Mouse (Mus musculus) spleen, adult 2 months (tissue): Measurements from ENCODE around the gene Crybg2. TPM values are rescaled to one million over a fixed set of nuclear protein-coding genes. Genes with fewer than 3 reads are reported as not detected.

ENCODE experiments used
- DNase-seq, 2 experiments: peaks; one replicate each; pipeline versions ENCODE4 v3.0.0 to v3.0.0-alpha.2; 2012 to 2021; ENCODE audit warnings: low spot score in 2 of 2, low read depth in 1 of 2
- H3K27ac ChIP-seq: fragments of 200-500 bp; 2 replicates; pipeline ENCODE4 v1.5.1; 2012; ENCODE audit warnings: low read length, inconsistent platforms; ENCODE audit not compliant: insufficient read depth
- H3K27me3 ChIP-seq: fragments of 200-500 bp; 2 replicates; pipeline ENCODE4 v1.6.1; 2012; ENCODE audit warnings: mild to moderate bottlenecking, moderate library complexity, low read length, inconsistent platforms; ENCODE audit not compliant: control insufficient read depth, insufficient read depth
- H3K36me3 ChIP-seq: fragments of 200-500 bp; 2 replicates; pipeline ENCODE4 v1.6.1; 2012; ENCODE audit warnings: mild to moderate bottlenecking, low read length, inconsistent platforms; ENCODE audit not compliant: control insufficient read depth, insufficient read depth
- H3K4me1 ChIP-seq: fragments of 200-500 bp; 2 replicates; pipeline ENCODE4 v1.6.1; 2011; ENCODE audit warnings: inconsistent platforms; ENCODE audit not compliant: control insufficient read depth, insufficient read depth, insufficient read length
- H3K4me3 ChIP-seq: fragments of 200-500 bp; 2 replicates; pipeline ENCODE4 v1.5.1; 2011; ENCODE audit warnings: mild to moderate bottlenecking, inconsistent platforms; ENCODE audit not compliant: insufficient read depth, insufficient read length; ENCODE audit errors: extremely low read depth
- CTCF ChIP-seq: fragments of 200-500 bp; IDR thresholded peaks from 2 replicates; pipeline ENCODE4 v1.5.1; 2011; ENCODE audit warnings: mild to moderate bottlenecking, inconsistent platforms; ENCODE audit not compliant: insufficient read depth, insufficient read length, insufficient replicate concordance; ENCODE audit errors: extremely low read depth
- POLR2A ChIP-seq: fragments of 200-500 bp; IDR thresholded peaks from 2 replicates; pipeline ENCODE4 v1.6.1; 2011; ENCODE audit warnings: low read depth, low read length, inconsistent platforms
- WGBS: fragments of 180-500 bp; shearing (Covaris S2); methylation state at CpG from one replicate; pipeline ENCODE4 v1.1.7; 2018; 5-methylcytosine and 5-hydroxymethylcytosine counted together
- polyA plus RNA-seq: library from polyadenylated mRNA; depleted of rRNA; stranded (reverse); fragments of >200 nt; gene quantifications from 2 replicates; pipeline ENCODE4 v1.2.3, GENCODE M21; 2012

Gene Crybg2
- polyA plus RNA-seq, 1 experiment = 4.3 TPM

DNA sequence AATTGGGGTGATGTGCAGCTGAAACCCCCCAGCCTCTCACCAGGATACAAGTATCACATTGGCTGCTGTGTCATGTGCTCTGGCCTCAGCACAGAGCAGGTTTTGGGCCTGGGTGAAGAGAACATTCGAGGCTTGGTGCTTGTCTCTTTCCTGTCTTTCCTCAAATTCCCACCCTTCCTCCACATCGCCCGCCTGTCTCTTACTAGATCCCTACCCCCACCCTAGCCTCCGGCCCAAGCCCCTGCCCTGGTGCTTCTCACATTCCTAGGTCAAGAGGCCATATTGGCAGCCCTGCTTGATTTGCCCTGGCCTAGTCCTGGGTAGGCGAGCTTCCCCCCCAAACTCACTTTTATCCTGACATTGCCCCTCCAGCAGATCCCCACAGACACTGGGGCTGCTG lies 58.4 kb downstream of the Crybg2 start:
- Histone ChIP-seq H3K27me3 (no peaks in the 10 kb centered on the region), H3K36me3 (no peaks in the 10 kb centered on the region), H3K27ac (peak overlapping the region; percentile 99), H3K4me3 (no peak overlapping the region), H3K4me1 (peaks cover 80% of the 10 kb centered on the region)
- DNase-seq = no peak
- TF ChIP-seq CTCF = no peak
- no peak for TF ChIP-seq POLR2A
- 75% methylated on average over 5 of the region's 5 CpGs for WGBS

- Histone ChIP-seq H3K27me3 (no peaks in the 10 kb centered on the region), H3K27ac (peak overlapping the region; percentile 99), H3K4me1 (peaks cover 79% of the 10 kb centered on the region), H3K36me3 (no peaks in the 10 kb centered on the region), H3K4me3 (no peak overlapping the region)
- peak in 1 of 2 experiments; percentile 50 for DNase-seq
- 62% methylated on average over 9 of the region's 9 CpGs for WGBS
- TF ChIP-seq POLR2A (no peak), CTCF (peak; percentile 49; the same call in 1 of the 2 replicates)
These were observed 59.0 kb downstream of the Crybg2 start for GRCm38 (mm10) chr4:134119644-134120043.

- H3K27me3 ChIP-seq = no peaks in the 10 kb centered on the region
- no peak overlapping the region for H3K4me3 ChIP-seq
- H3K27ac ChIP-seq = peak overlapping the region; percentile 99
- no peaks in the 10 kb centered on the region for H3K36me3 ChIP-seq
- H3K4me1 ChIP-seq = peaks cover 73% of the 10 kb centered on the region
- peak in 1 of 2 experiments; percentile 36 for DNase-seq
- 41% methylated on average over 6 of the region's 6 CpGs for WGBS
- TF ChIP-seq CTCF (no peak), POLR2A (peak; percentile 31; the same call in 1 of the 2 replicates)
These were observed 59.7 kb downstream of the Crybg2 start for GRCm38 (mm10) chr4:134120192-134120805.

GRCm38 (mm10) chr4:134120916-134121315 lies 60.3 kb downstream of the Crybg2 start:
- TF ChIP-seq POLR2A (no peak), CTCF (no peak)
- Histone ChIP-seq H3K36me3 (peaks cover under 1% of the 10 kb centered on the region), H3K4me3 (no peak overlapping the region), H3K4me1 (peaks cover 67% of the 10 kb centered on the region), H3K27ac (peak overlapping the region; percentile 99), H3K27me3 (no peaks in the 10 kb centered on the region)
- 67% methylated on average over 4 of the region's 4 CpGs for WGBS
- DNase-seq = no peak

- peak in 1 of 2 experiments; percentile 73 for DNase-seq
- Histone ChIP-seq H3K36me3 (peaks cover 6% of the 10 kb centered on the region), H3K27me3 (no peaks in the 10 kb centered on the region), H3K4me1 (peaks cover 63% of the 10 kb centered on the region), H3K27ac (peak overlapping the region; percentile 99), H3K4me3 (peak overlapping the region; percentile 10; the same call in 1 of the 2 replicates)
- 14% methylated on average over 4 of the region's 4 CpGs for WGBS
- TF ChIP-seq POLR2A (peak; percentile 36), CTCF (no peak)
These were observed 61.0 kb downstream of the Crybg2 start for GRCm38 (mm10) chr4:134121571-134121970.

GRCm38 (mm10) chr4:134122281-134122680 lies 61.7 kb downstream of the Crybg2 start:
- TF ChIP-seq CTCF (no peak), POLR2A (no peak)
- Histone ChIP-seq H3K36me3 (peaks cover 14% of the 10 kb centered on the region), H3K4me1 (peaks cover 68% of the 10 kb centered on the region), H3K4me3 (no peak overlapping the region), H3K27ac (peak overlapping the region; percentile 99), H3K27me3 (no peaks in the 10 kb centered on the region)
- WGBS = 21% methylated on average over 3 of the region's 3 CpGs
- DNase-seq = no peak

- TF ChIP-seq CTCF (no peak), POLR2A (no peak)
- Histone ChIP-seq H3K27me3 (no peaks in the 10 kb centered on the region), H3K4me1 (peaks cover 64% of the 10 kb centered on the region), H3K4me3 (no peak overlapping the region), H3K27ac (no peak overlapping the region), H3K36me3 (peaks cover 17% of the 10 kb centered on the region)
- DNase-seq = no peak
- 98% methylated on average over 6 of the region's 6 CpGs for WGBS
These were observed 62.5 kb downstream of the Crybg2 start for GRCm38 (mm10) chr4:134123147-134123546.
